Mouse (Mus musculus) forebrain, embryonic 14.5 days (tissue): ENCODE measurements around the gene Rbms3. TPM values are rescaled to one million over a fixed set of nuclear protein-coding genes. Genes with fewer than 3 reads are reported as not detected.

Experiments used
- ATAC-seq: fragments of 200-750 bp; cut with Nextera tagmentation; 2 replicates; pipeline ENCODE4 v1.8.0; 2017; ENCODE audit warnings: mild to moderate bottlenecking, moderate library complexity
- DNase-seq: peaks from one replicate; pipeline ENCODE4 v3.0.0-alpha.2; 2015; ENCODE audit warnings: low spot score
- H3K27ac ChIP-seq: fragments of 300-500 bp; sonication (generic); 2 replicates; pipeline ENCODE4 v1.5.1; 2014; ENCODE audit warnings: low read depth, mild to moderate bottlenecking, control low read depth, low read length, moderate library complexity
- H3K27me3 ChIP-seq: fragments of 300-500 bp; sonication (generic); replicated peaks from 2 replicates; pipeline ENCODE4 v1.6.1; 2014; ENCODE audit warnings: low read length, control low read depth, mixed read lengths; ENCODE audit not compliant: control insufficient read depth, insufficient read depth
- H3K36me3 ChIP-seq: fragments of 300-500 bp; sonication (generic); 2 replicates; pipeline ENCODE4 v1.6.1; 2014; ENCODE audit warnings: low read length, control low read depth; ENCODE audit not compliant: control insufficient read depth, insufficient read depth
- H3K4me1 ChIP-seq: fragments of 300-500 bp; sonication (generic); 2 replicates; pipeline ENCODE4 v1.6.1; 2014; ENCODE audit warnings: antibody characterized with exemption, low read length, control low read depth; ENCODE audit not compliant: control insufficient read depth, insufficient read depth
- H3K4me2 ChIP-seq: fragments of 300-500 bp; sonication (generic); 2 replicates; pipeline ENCODE4 v1.6.1; 2014; ENCODE audit warnings: mild to moderate bottlenecking, control low read depth, low read length
- H3K4me3 ChIP-seq: fragments of 300-500 bp; sonication (generic); 2 replicates; pipeline ENCODE4 v1.5.1; 2014; ENCODE audit warnings: low read depth, low read length, control low read depth
- H3K9ac ChIP-seq: fragments of 300-500 bp; sonication (generic); 2 replicates; pipeline ENCODE4 v1.6.1; 2014; ENCODE audit warnings: mild to moderate bottlenecking, low read length, control low read depth, moderate library complexity
- H3K9me3 ChIP-seq: fragments of 300-500 bp; sonication (generic); replicated peaks from 2 replicates; pipeline ENCODE4 v1.6.1; 2016; ENCODE audit warnings: low read length, control low read depth, mixed read lengths; ENCODE audit not compliant: control insufficient read depth
- WGBS: fragments of 180-500 bp; shearing (Covaris S2); extraction: QIAGEN DNeasy Blood & Tissue Kit; methylation state at CpG from one replicate; pipeline ENCODE4 v1.1.7; 2014; 5-methylcytosine and 5-hydroxymethylcytosine counted together
- polyA plus RNA-seq: library from polyadenylated mRNA; unstranded; fragments of >200 nt; fragmentation: Nextera tagmentation; extraction: Ambion mirVana; gene quantifications from 2 replicates; pipeline ENCODE4 v1.2.1, GENCODE M21; 2014

Gene Rbms3
- polyA plus RNA-seq, 1 experiment from 2014 or later: 13.8 TPM

- no peak overlapping the region for H3K4me3 ChIP-seq
- H3K4me1 ChIP-seq: peaks cover 4% of the 10 kb centered on the region
- no peak overlapping the region for H3K9ac ChIP-seq
- no peaks in the 10 kb centered on the region for H3K9me3 ChIP-seq
- H3K36me3 ChIP-seq: no peaks in the 10 kb centered on the region
- WGBS: 84% methylated on average over 3 of the region's 3 CpGs
- no peak overlapping the region for H3K27ac ChIP-seq
- peaks cover 29% of the 10 kb centered on the region for H3K27me3 ChIP-seq
- ATAC-seq: no peak
- no peak for DNase-seq
- no peak overlapping the region for H3K4me2 ChIP-seq
These were observed 707.2 kb downstream of the Rbms3 start for GRCm38 (mm10) chr9:116922561-116922960.

DNA sequence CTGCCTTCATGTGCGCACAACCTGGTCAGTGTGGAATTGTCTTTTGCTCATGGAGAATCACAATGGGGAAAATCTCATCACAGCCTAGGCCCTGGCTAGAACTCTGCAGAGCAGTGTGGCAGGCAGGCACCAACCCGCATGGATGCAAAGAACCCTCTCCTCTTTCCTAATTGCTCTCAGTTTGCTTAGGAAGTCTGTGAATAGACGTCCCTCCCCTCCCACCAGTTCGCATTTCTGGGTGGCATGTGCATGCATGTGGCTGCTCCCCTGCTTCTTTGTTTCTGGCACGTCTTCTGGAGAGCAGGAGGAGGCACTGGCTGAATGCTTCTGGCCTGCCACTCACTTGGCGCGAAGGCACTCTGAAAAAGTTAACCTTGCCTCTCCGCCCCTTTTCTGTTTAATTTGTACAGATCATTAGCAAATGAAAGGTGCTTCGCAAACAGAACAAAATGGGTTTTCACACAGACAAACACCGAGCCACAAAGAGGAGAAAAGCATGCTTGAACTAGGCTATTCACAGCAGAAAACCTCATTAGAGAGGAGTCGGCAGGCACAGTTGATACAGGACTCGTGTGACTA is 710.2 kb downstream of the Rbms3 start:
- DNase-seq (peak; percentile 93), ATAC-seq (peak; percentile 96)
- Histone ChIP-seq H3K36me3 (no peaks in the 10 kb centered on the region), H3K4me2 (no peak overlapping the region; the same call in 1 of the 2 replicates), H3K27ac (no peak overlapping the region), H3K4me1 (peaks cover 4% of the 10 kb centered on the region), H3K9ac (no peak overlapping the region), H3K27me3 (peaks cover 47% of the 10 kb centered on the region), H3K9me3 (no peaks in the 10 kb centered on the region), H3K4me3 (no peak overlapping the region)
- 8% methylated on average over 12 of the region's 12 CpGs for WGBS

DNA sequence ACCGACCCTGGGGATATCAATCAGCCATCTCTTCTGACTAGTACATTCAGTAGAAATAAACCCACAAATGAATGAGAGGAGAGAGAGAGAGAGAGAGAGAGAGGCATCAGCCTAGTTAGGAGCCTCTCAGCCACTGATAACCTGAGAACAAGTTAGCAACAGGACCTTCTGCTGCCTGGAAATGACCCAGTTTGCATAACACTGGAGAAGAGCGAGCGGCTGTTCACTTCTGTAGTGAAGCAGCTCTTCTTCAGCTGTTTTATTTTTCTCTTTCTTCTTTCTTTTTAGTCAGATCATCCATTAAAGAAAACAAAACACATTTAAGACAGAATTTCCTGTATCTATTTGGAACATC is 717.2 kb downstream of the Rbms3 start:
- Histone ChIP-seq H3K27me3 (peaks cover 17% of the 10 kb centered on the region), H3K4me3 (no peak overlapping the region), H3K36me3 (no peaks in the 10 kb centered on the region), H3K4me2 (no peak overlapping the region), H3K9me3 (no peaks in the 10 kb centered on the region), H3K27ac (no peak overlapping the region), H3K9ac (no peak overlapping the region), H3K4me1 (peaks cover 8% of the 10 kb centered on the region)
- DNase-seq (peak; percentile 25), ATAC-seq (no peak)
- WGBS: 25% methylated on average over 3 of the region's 3 CpGs

- H3K27ac ChIP-seq: no peak overlapping the region
- 0 out of 2 replicates have a peak, but pooled peaks have one; percentile 15 for ATAC-seq
These were observed 717.8 kb downstream of the Rbms3 start for GRCm38 (mm10) chr9:116911781-116912492.

DNA sequence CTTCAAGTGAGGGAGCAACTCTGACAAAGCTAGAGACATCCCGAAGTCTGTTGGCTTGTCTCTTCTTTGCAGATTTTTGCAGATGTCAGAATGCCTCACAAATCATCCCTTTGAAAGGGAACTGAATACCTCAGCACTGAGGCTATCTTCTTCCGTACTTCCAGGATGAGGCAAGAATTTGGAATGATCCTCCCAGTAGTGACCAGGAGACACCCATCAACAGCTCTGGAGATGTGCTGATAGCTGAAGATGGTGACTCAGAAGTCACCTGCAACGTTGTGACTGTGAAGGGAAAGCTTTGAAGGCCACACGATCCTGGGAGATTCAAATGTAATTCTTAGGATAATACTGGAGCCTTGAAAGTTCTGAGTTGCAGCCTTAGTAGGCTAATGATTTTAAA is 720.2 kb downstream of the Rbms3 start:
- DNase-seq (no peak), ATAC-seq (no peak)
- H3K9ac ChIP-seq: no peak overlapping the region
- no peak overlapping the region for H3K4me3 ChIP-seq
- H3K4me1 ChIP-seq: peaks cover 8% of the 10 kb centered on the region
- WGBS: 85% methylated on average over 4 of the region's 4 CpGs
- H3K27me3 ChIP-seq: no peaks in the 10 kb centered on the region
- H3K4me2 ChIP-seq: no peak overlapping the region
- H3K27ac ChIP-seq: no peak overlapping the region
- no peaks in the 10 kb centered on the region for H3K36me3 ChIP-seq
- H3K9me3 ChIP-seq: no peaks in the 10 kb centered on the region

More at GRCm38 (mm10) chr9:116911781-116912492, 717.8 kb downstream of the Rbms3 start:
- Histone ChIP-seq H3K9me3 (no peaks in the 10 kb centered on the region), H3K9ac (no peak overlapping the region), H3K4me2 (no peak overlapping the region), H3K4me1 (peaks cover 8% of the 10 kb centered on the region), H3K36me3 (no peaks in the 10 kb centered on the region), H3K27me3 (peaks cover 17% of the 10 kb centered on the region; the same call in 1 of the 2 replicates), H3K4me3 (no peak overlapping the region)
- DNase-seq: peak; percentile 42
- 7% methylated on average over 2 of the region's 2 CpGs for WGBS

- no peak overlapping the region for H3K27ac ChIP-seq
- H3K4me3 ChIP-seq: no peak overlapping the region
- no peak for DNase-seq
- H3K4me2 ChIP-seq: no peak overlapping the region
- no peak overlapping the region for H3K9ac ChIP-seq
- 0 out of 2 replicates have a peak, but pooled peaks cover 4% of the 10 kb centered on the region for H3K4me1 ChIP-seq
- no peaks in the 10 kb centered on the region for H3K9me3 ChIP-seq
- H3K27me3 ChIP-seq: no peaks in the 10 kb centered on the region
- ATAC-seq: no peak
- H3K36me3 ChIP-seq: no peaks in the 10 kb centered on the region
- 71% methylated on average over 4 of the region's 4 CpGs for WGBS
These were observed 722.8 kb downstream of the Rbms3 start for GRCm38 (mm10) chr9:116906955-116907354.

GRCm38 (mm10) chr9:116905646-116906045 is 724.1 kb downstream of the Rbms3 start:
- Histone ChIP-seq H3K36me3 (no peaks in the 10 kb centered on the region), H3K4me1 (no peaks in the 10 kb centered on the region), H3K4me2 (no peak overlapping the region), H3K9me3 (no peaks in the 10 kb centered on the region), H3K27me3 (no peaks in the 10 kb centered on the region), H3K9ac (no peak overlapping the region), H3K27ac (no peak overlapping the region), H3K4me3 (no peak overlapping the region)
- DNase-seq (peak; percentile 74), ATAC-seq (no peak)
- 33% methylated on average over 2 of the region's 2 CpGs for WGBS

- no peak for ATAC-seq
- no peaks in the 10 kb centered on the region for H3K9me3 ChIP-seq
- H3K9ac ChIP-seq: no peak overlapping the region
- H3K4me3 ChIP-seq: no peak overlapping the region
- H3K36me3 ChIP-seq: no peaks in the 10 kb centered on the region
- H3K4me2 ChIP-seq: no peak overlapping the region
- 66% methylated on average over 11 of the region's 11 CpGs for WGBS
- H3K27me3 ChIP-seq: no peaks in the 10 kb centered on the region
- DNase-seq: no peak
- H3K4me1 ChIP-seq: no peaks in the 10 kb centered on the region
- no peak overlapping the region for H3K27ac ChIP-seq
These were observed 726.3 kb downstream of the Rbms3 start for GRCm38 (mm10) chr9:116903304-116903993.

DNA sequence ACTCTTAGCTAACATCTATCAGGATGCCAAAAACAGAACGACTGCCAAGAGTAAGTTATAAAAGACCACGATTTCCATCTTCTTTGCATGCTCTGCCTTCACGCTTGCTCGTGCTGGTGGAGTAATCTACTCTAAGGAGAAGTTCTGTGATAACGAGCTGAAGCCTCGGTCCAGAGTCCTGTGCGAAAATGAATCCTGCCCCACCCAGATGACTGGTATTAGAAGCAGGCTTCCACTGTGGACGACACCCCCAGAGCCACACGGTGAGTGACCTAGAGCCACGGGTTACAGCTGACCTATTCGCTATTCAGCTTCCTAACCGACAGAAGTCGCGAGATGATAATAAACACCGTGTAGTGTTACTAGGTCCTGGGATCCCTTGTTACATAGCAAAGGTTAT is 730.3 kb downstream of the Rbms3 start:
- 75% methylated on average over 15 of the region's 15 CpGs for WGBS
- no peak overlapping the region for H3K4me2 ChIP-seq
- ATAC-seq: no peak
- H3K4me3 ChIP-seq: no peak overlapping the region
- H3K9me3 ChIP-seq: no peaks in the 10 kb centered on the region
- no peak overlapping the region for H3K27ac ChIP-seq
- H3K4me1 ChIP-seq: no peaks in the 10 kb centered on the region
- H3K27me3 ChIP-seq: no peaks in the 10 kb centered on the region
- no peak for DNase-seq
- no peaks in the 10 kb centered on the region for H3K36me3 ChIP-seq
- H3K9ac ChIP-seq: no peak overlapping the region
